ENCODE assay signal across 9 mouse cellular contexts in genomic region chr11:31770881-31771280, GRCm38 (mm10).
DNase-seq lines count a peak whose midpoint lies in the region; TF ChIP-seq lines count a peak whose summit lies in the region.
"Had no signal": no experiment of that assay in that cellular context is flagged by ENCODE, and none has a peak within 500 bp of the region (broad histone marks: within the 10 kb centered on the region; RNA-seq: fewer than 3 reads in every experiment).

No protein-coding gene starts in this region.

- peak; percentile 53 for DNase-seq in kidney, adult 11 months
- no peak for DNase-seq in kidney, postnatal 10 days
- peak; percentile 39 to 59 for DNase-seq in frontal cortex, postnatal 25 days (ENCODE audit: low spot score in 2 of 2)
- DNase-seq in left cerebral cortex, adult 18-20 months (ENCODE audit: low spot score in 2 of 2) = peak; percentile 66 to 81
- no peak for DNase-seq in testis, postnatal 14 days (ENCODE audit: low spot score)
- DNase-seq in c-Kit-positive CD71-positive TER-119-positive erythroid progenitor cells, embryonic 14.5 days (ENCODE audit: low spot score) = no peak

- peak overlapping the region; percentile 57 for H3K4me2 ChIP-seq in myocyte (ENCODE audit: low read depth)
- H3K4me2 ChIP-seq: neural tube, embryonic 12.5 days had no signal

- no peak overlapping the region for H3ac ChIP-seq in myocyte (ENCODE audit: control insufficient read depth, insufficient read length)

- H3K36me3 ChIP-seq in myocyte (ENCODE audit: control insufficient read depth, insufficient read depth) = no peaks in the 10 kb centered on the region
- H3K36me3 ChIP-seq: neural tube, embryonic 12.5 days had no signal

- H3K27me3 ChIP-seq in myocyte (ENCODE audit: control insufficient read depth, insufficient read depth, insufficient read length) = no peaks in the 10 kb centered on the region
- H3K27me3 ChIP-seq: neural tube, embryonic 12.5 days had no signal

- TF ChIP-seq POLR2A in bone marrow, adult 2 months (IDR thresholded peaks at IDR 0.05; ENCODE audit: borderline replicate concordance, control insufficient read depth, low read depth, low read length) = no peak
- TF ChIP-seq POLR2A in myocyte (IDR thresholded peaks at IDR 0.05; ENCODE audit: insufficient read length, low read depth) = no peak

- TF ChIP-seq CTCF in bone marrow, adult 2 months (IDR thresholded peaks at IDR 0.05; ENCODE audit: control insufficient read depth, insufficient read depth, low read length) = no peak

- H3K79me2 ChIP-seq in myocyte (ENCODE audit: control insufficient read depth, insufficient read depth) = no peaks in the 10 kb centered on the region

- H3K27ac ChIP-seq in bone marrow, adult 2 months (ENCODE audit: control insufficient read depth, insufficient read depth, low read depth, low read length, poor library complexity) = peak overlapping the region; percentile 92
- H3K27ac ChIP-seq: neural tube, embryonic 12.5 days had no signal

- H3K4me3 ChIP-seq in bone marrow, adult 2 months (replicated peaks; ENCODE audit: control insufficient read depth, low read depth, low read length) = no peak overlapping the region
- no peak overlapping the region for H3K4me3 ChIP-seq in myocyte
- H3K4me3 ChIP-seq: neural tube, embryonic 12.5 days had no signal

- WGBS in bone marrow, adult 2 months = 91% methylated on average over 7 of the region's 7 CpGs

- peaks cover 3% of the 10 kb centered on the region; the same call in 1 of the 2 replicates for H3K4me1 ChIP-seq in bone marrow, adult 2 months (ENCODE audit: control insufficient read depth, insufficient read depth, low read length)

TF ChIP-seq in myocyte, 11 proteins besides CTCF, POLR2A, EP300 and RAD21:
- TF ChIP-seq E2F4 (IDR thresholded peaks at IDR 0.05; ENCODE audit: insufficient read depth) = no peak
- no peak for TF ChIP-seq MYOD1 (IDR thresholded peaks at IDR 0.05; ENCODE audit: control insufficient read depth in 1 of 3, insufficient read length in 2 of 3, low read depth in 2 of 3)
- no peak for TF ChIP-seq MAX (IDR thresholded peaks at IDR 0.05; ENCODE audit: low read depth)
- no peak for TF ChIP-seq TCF12 (IDR thresholded peaks at IDR 0.05; ENCODE audit: insufficient read depth, poor library complexity, severe bottlenecking)
- no peak for TF ChIP-seq USF1 (IDR thresholded peaks at IDR 0.05; ENCODE audit: low read depth)
- TF ChIP-seq REST (IDR thresholded peaks at IDR 0.05; ENCODE audit: insufficient read depth, insufficient read length) = no peak
- no peak for TF ChIP-seq POLR2AphosphoS2 (IDR thresholded peaks at IDR 0.05; ENCODE audit: insufficient read length, low read depth)
- TF ChIP-seq CEBPB (IDR thresholded peaks at IDR 0.05; ENCODE audit: insufficient read depth, poor library complexity, severe bottlenecking) = no peak
- TF ChIP-seq MYOG (IDR thresholded peaks at IDR 0.05; ENCODE audit: control insufficient read depth in 1 of 3, insufficient read depth in 1 of 3, insufficient read length in 2 of 3, low read depth in 2 of 3) = no peak
- no peak for TF ChIP-seq SRF (IDR thresholded peaks at IDR 0.05; ENCODE audit: control insufficient read depth, insufficient read length, low read depth)
- TF ChIP-seq TCF3 (IDR thresholded peaks at IDR 0.05; ENCODE audit: insufficient read length, low read depth) = no peak

Comparison
In these comparisons a context has a peak if more than half of its experiments do, and no peak if none do; other contexts are left out.
1. DNase-seq: peak in kidney, adult 11 months (single experiment), frontal cortex, postnatal 25 days (2 of 2) and left cerebral cortex, adult 18-20 months (2 of 2); none in kidney, postnatal 10 days (single experiment), testis, postnatal 14 days (single experiment) and c-Kit-positive CD71-positive TER-119-positive erythroid progenitor cells, embryonic 14.5 days (single experiment).